Mouse (Mus musculus) thymus, adult 2 months (tissue): ENCODE data around the gene E130116L18Rik. TPM values are rescaled to one million over a fixed set of nuclear protein-coding genes. Genes with fewer than 3 reads are reported as not detected.
A peak's percentile ranks its signal among the peaks of the same experiment; 100 is the strongest.
"Not testable (repeated sequence)": the region's sequence is repeated elsewhere in the genome, so short reads cannot be mapped to it uniquely, and the experiment has no call there.

Source experiments
- DNase-seq: peaks from one replicate; pipeline ENCODE4 v3.0.0; 2021
- H3K27ac ChIP-seq: fragments of 200-500 bp; 2 replicates; pipeline ENCODE4 v1.5.1; 2012; ENCODE audit warnings: low read length, control low read depth; ENCODE audit not compliant: control insufficient read depth, insufficient read depth
- H3K27me3 ChIP-seq: fragments of 200-500 bp; 2 replicates; pipeline ENCODE4 v1.6.1; 2012; ENCODE audit warnings: mild to moderate bottlenecking, low read length, moderate library complexity, mixed read lengths; ENCODE audit not compliant: control insufficient read depth, insufficient read depth
- H3K36me3 ChIP-seq: fragments of 200-500 bp; 2 replicates; pipeline ENCODE4 v1.6.1; 2012; ENCODE audit warnings: mild to moderate bottlenecking, low read length, moderate library complexity; ENCODE audit not compliant: control insufficient read depth, insufficient read depth
- H3K4me1 ChIP-seq: fragments of 200-500 bp; replicated peaks from 2 replicates; pipeline ENCODE4 v1.6.1; 2012; ENCODE audit warnings: low read length; ENCODE audit not compliant: control insufficient read depth, insufficient read depth
- H3K4me3 ChIP-seq: fragments of 200-500 bp; 2 replicates; pipeline ENCODE4 v1.5.1; 2012; ENCODE audit warnings: mild to moderate bottlenecking, low read length, control low read depth, moderate library complexity; ENCODE audit not compliant: control insufficient read depth, insufficient read depth
- CTCF ChIP-seq: fragments of 200-500 bp; IDR thresholded peaks from 2 replicates; pipeline ENCODE4 v1.5.1; 2012; ENCODE audit warnings: mild to moderate bottlenecking, control low read depth, low read length, moderate library complexity, borderline replicate concordance; ENCODE audit not compliant: control insufficient read depth, poor library complexity, insufficient read depth; ENCODE audit errors: extremely low read depth
- POLR2A ChIP-seq: fragments of 200-500 bp; IDR thresholded peaks from 2 replicates; pipeline ENCODE4 v1.6.1; 2012; ENCODE audit warnings: mild to moderate bottlenecking, low read length, control low read depth, moderate library complexity; ENCODE audit not compliant: control insufficient read depth, poor library complexity, insufficient read depth; ENCODE audit errors: extremely low read depth
- WGBS: fragments of 180-500 bp; shearing (Covaris S2); methylation state at CpG from one replicate; pipeline ENCODE4 v1.1.7; 2018; 5-methylcytosine and 5-hydroxymethylcytosine counted together
- polyA plus RNA-seq: library from polyadenylated mRNA; depleted of rRNA; stranded (reverse); fragments of >200 nt; gene quantifications from 2 replicates; pipeline ENCODE4 v1.2.3, GENCODE M21; 2012

E130116L18Rik gene
- polyA plus RNA-seq, 1 experiment: not detected

DNA sequence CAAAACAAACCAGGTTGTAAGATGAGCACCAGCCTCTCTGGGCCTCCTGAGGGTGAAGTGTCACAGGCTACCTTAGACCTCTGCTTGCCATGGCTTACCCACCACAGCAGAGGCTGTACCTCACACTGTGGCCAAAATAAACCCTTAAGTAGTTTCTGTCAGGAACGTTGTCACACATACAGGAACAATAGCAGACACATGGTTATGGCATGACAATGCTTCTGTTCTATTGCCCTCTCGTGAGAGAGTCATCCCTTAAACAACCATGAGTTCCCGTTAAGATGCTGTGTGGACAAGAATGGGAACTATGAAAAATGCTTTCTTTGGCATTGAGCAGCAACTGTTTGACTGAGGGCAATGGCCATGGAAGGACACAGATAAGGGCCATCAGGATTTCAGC is 1.3 kb downstream of the E130116L18Rik start, which contains the start of gene Galnt11:
Gene Galnt11, plus strand, starts transcription at position 301 of the 400 bp plus-strand sequence.
- no peak within 1 kb of the TSS for H3K27ac ChIP-seq
- no peaks in the 10 kb centered on the region for H3K27me3 ChIP-seq
- peak within 1 kb of the TSS; percentile 56 for H3K4me3 ChIP-seq
- no peaks in the 10 kb centered on the region for H3K4me1 ChIP-seq
- 90% methylated on average over 3 of the region's 3 CpGs for WGBS
- TF ChIP-seq POLR2A: no peak
- TF ChIP-seq CTCF: no peak
- no peaks in the 10 kb centered on the region for H3K36me3 ChIP-seq
- no peak for DNase-seq

GRCm38 (mm10) chr5:25215006-25215405 is 7.9 kb downstream of the E130116L18Rik start:
- no peak for DNase-seq
- Histone ChIP-seq H3K27ac (no peak overlapping the region), H3K4me1 (no peaks in the 10 kb centered on the region), H3K4me3 (no peak overlapping the region), H3K36me3 (no peaks in the 10 kb centered on the region), H3K27me3 (no peaks in the 10 kb centered on the region)
- TF ChIP-seq POLR2A (no peak), CTCF (no peak)
- WGBS: 70% methylated on average over 6 of the region's 6 CpGs

DNA sequence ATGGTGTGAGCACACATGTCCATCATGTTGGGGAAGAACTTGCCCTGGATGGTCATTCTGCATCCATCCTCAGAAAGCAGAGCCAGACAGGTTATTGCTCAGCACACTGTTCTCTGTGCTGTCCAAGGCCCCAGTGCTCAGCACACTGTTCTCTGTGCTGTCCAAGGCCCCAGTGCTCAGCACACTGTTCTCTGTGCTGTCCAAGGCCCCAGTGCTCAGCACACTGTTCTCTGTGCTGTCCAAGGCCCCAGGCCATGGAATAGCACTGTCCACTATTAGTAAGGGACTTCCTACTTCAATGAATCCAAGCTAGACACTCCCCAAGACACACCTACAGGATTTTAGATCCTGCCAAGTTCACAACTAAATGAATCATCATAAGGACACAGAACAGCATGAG is 9.7 kb downstream of the E130116L18Rik start:
- not testable (repeated sequence) for H3K4me1 ChIP-seq, H3K27ac ChIP-seq, H3K27me3 ChIP-seq, H3K4me3 ChIP-seq, H3K36me3 ChIP-seq, DNase-seq

DNA sequence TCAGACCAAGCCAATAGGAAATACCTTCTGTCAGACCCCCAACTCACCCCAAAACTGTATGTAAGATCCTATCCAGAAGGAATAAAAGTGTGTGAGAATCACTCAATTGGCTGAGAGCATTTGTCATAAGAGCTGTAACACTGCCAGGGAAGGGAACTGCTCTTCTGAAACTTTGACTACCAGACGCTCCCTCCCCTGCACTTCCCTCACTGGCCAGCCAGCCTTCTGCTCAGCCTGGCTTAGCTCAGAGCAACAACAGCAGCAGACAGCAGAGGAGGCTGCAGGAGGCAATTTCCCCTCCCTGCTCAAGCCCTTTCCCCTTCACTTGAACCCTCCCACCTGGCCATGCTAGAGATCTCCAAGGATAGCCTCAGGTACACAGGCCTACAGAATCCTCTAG is 11.1 kb downstream of the E130116L18Rik start:
- DNase-seq: no peak
- 93% methylated on average over 1 of the region's 1 CpGs for WGBS
- Histone ChIP-seq H3K27ac (no peak overlapping the region), H3K36me3 (no peaks in the 10 kb centered on the region), H3K27me3 (no peaks in the 10 kb centered on the region), H3K4me3 (no peak overlapping the region), H3K4me1 (no peaks in the 10 kb centered on the region)
- no peak for TF ChIP-seq POLR2A

GRCm38 (mm10) chr5:25190521-25190920 is 32.4 kb downstream of the E130116L18Rik start:
- Histone ChIP-seq H3K27ac (no peak overlapping the region), H3K4me3 (no peak overlapping the region), H3K27me3 (no peaks in the 10 kb centered on the region), H3K36me3 (no peaks in the 10 kb centered on the region), H3K4me1 (no peaks in the 10 kb centered on the region)
- no peak for TF ChIP-seq CTCF
- TF ChIP-seq POLR2A: no peak
- 96% methylated on average over 2 of the region's 2 CpGs for WGBS
- DNase-seq: no peak

DNA sequence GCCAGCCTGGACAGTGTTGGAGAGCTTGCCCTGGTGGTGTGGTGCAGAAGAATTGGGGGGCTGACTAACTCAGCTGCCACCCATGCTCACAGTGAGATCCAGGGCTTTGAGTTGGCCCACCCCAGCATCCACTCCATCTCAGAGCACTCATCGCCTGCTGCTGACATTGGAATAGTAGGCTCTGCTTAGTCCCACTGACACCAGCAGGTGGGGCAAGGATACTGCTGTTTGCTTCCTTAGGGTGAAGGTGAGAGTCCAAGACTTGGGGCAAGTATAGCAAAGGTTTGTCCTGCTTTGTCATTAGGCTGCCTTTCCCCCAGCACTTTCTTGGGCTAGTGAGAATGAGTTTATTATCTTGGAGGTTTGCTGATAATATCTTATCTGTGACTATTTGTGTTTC is 34.2 kb downstream of the E130116L18Rik start:
- no peaks in the 10 kb centered on the region for H3K27me3 ChIP-seq
- no peaks in the 10 kb centered on the region for H3K36me3 ChIP-seq
- no peak overlapping the region for H3K27ac ChIP-seq
- TF ChIP-seq CTCF: no peak
- no peak for TF ChIP-seq POLR2A
- 83% methylated on average over 1 of the region's 1 CpGs for WGBS
- no peak overlapping the region for H3K4me3 ChIP-seq
- peak; percentile 11 for DNase-seq
- no peaks in the 10 kb centered on the region for H3K4me1 ChIP-seq

- no peaks in the 10 kb centered on the region for H3K36me3 ChIP-seq
- H3K4me3 ChIP-seq: no peak overlapping the region
- DNase-seq: no peak
- no peak overlapping the region for H3K27ac ChIP-seq
- no peaks in the 10 kb centered on the region for H3K27me3 ChIP-seq
- no peaks in the 10 kb centered on the region for H3K4me1 ChIP-seq
- TF ChIP-seq POLR2A (no peak), CTCF (no peak)
These were observed 35.2 kb downstream of the E130116L18Rik start for GRCm38 (mm10) chr5:25187727-25188126.
